Mouse (Mus musculus) C2C12 (cell line): ENCODE measurements around the gene Ankle2. TPM values are rescaled to one million over a fixed set of nuclear protein-coding genes. Genes with fewer than 3 reads are reported as not detected.

Source experiments
- H3K27me3 ChIP-seq: one replicate; pipeline ENCODE4 v1.6.1; 2011; ENCODE audit not compliant: control insufficient read depth, insufficient read depth, insufficient read length
- H3K36me3 ChIP-seq: one replicate; pipeline ENCODE4 v1.6.1; 2011; ENCODE audit not compliant: control insufficient read depth, insufficient read depth
- H3K4me3 ChIP-seq: one replicate; pipeline ENCODE4 v1.5.1; 2011; ENCODE audit warnings: mild to moderate bottlenecking, control low read depth; ENCODE audit not compliant: poor library complexity, insufficient read depth, severe bottlenecking
- H3K79me2 ChIP-seq: one replicate; pipeline ENCODE4 v1.6.1; 2011; ENCODE audit not compliant: control insufficient read depth, insufficient read depth
- H3K79me3 ChIP-seq: one replicate; pipeline ENCODE4 v1.6.1; 2011; ENCODE audit warnings: low read depth, control low read depth
- H3ac ChIP-seq: one replicate; pipeline ENCODE3; 2011; ENCODE audit warnings: low read depth; ENCODE audit not compliant: control insufficient read depth, insufficient read length
- CEBPB ChIP-seq: IDR thresholded peaks from one replicate; pipeline ENCODE4 v1.6.1; 2011; ENCODE audit warnings: low read depth, mild to moderate bottlenecking, control low read depth, moderate library complexity
- CTCF ChIP-seq: IDR thresholded peaks from one replicate; pipeline ENCODE4 v1.5.1; 2011; ENCODE audit not compliant: control insufficient read depth, insufficient read depth, insufficient read length
- MYOD1 ChIP-seq: IDR thresholded peaks from one replicate; pipeline ENCODE4 v1.6.1; 2011; ENCODE audit warnings: low read depth; ENCODE audit not compliant: control insufficient read depth, insufficient read length
- USF1 ChIP-seq: IDR thresholded peaks from one replicate; pipeline ENCODE4 v1.6.1; 2011; ENCODE audit warnings: low read depth, mild to moderate bottlenecking, control low read depth, moderate library complexity
- polyA plus RNA-seq: library from polyadenylated mRNA; unstranded; fragments of >200 nt; fragmentation: generic; extraction: Trizol; gene quantifications from one replicate; pipeline ENCODE4 v1.2.1, GENCODE M21; 2012; ENCODE audit warnings: missing spikeins

Gene Ankle2
- polyA plus RNA-seq, 1 experiment: 12.3 TPM

GRCm38 (mm10) chr5:110300591-110300990, 69.8 kb downstream of the Ankle2 start:
- TF ChIP-seq CEBPB (no peak), USF1 (no peak), CTCF (no peak), MYOD1 (no peak)
- no peak overlapping the region for H3K4me3 ChIP-seq
- H3K79me2 ChIP-seq: no peaks in the 10 kb centered on the region
- H3K79me3 ChIP-seq: no peaks in the 10 kb centered on the region
- no peaks in the 10 kb centered on the region for H3K27me3 ChIP-seq
- no peak overlapping the region for H3ac ChIP-seq
- H3K36me3 ChIP-seq: peaks cover 80% of the 10 kb centered on the region

Other genes with a start within 250 kb of the Ankle2 start
- 10.3 TPM for gene Zfp932, start 234.5 kb upstream of the Ankle2 start, polyA plus RNA-seq
- gene Gm17655, start 158.5 kb upstream of the Ankle2 start, polyA plus RNA-seq: 0.09 TPM
- 0.14 TPM for gene Gm35315, start 136.6 kb upstream of the Ankle2 start, polyA plus RNA-seq
- 0.78 TPM for gene Plcxd1, start 131.0 kb upstream of the Ankle2 start, polyA plus RNA-seq
- gene Gtpbp6, start 122.8 kb upstream of the Ankle2 start, polyA plus RNA-seq: 56.7 TPM
- gene Zfp605, start 120.9 kb upstream of the Ankle2 start, polyA plus RNA-seq: 2.2 TPM
- gene Chfr, start 95.2 kb upstream of the Ankle2 start, polyA plus RNA-seq: 14.4 TPM
- gene Golga3, start 54.3 kb upstream of the Ankle2 start, polyA plus RNA-seq: 12.5 TPM
- 52.6 TPM for gene Pgam5, start 38.9 kb downstream of the Ankle2 start, polyA plus RNA-seq
- gene Pxmp2, start 55.2 kb downstream of the Ankle2 start, polyA plus RNA-seq: 3.9 TPM
- 17.4 TPM for gene Pole, start 55.3 kb downstream of the Ankle2 start, polyA plus RNA-seq
- 0.09 TPM for gene P2rx2, start 112.2 kb downstream of the Ankle2 start, polyA plus RNA-seq
- not detected for gene Lrcol1, start 113.7 kb downstream of the Ankle2 start, polyA plus RNA-seq
- gene Fbrsl1, start 217.5 kb downstream of the Ankle2 start, polyA plus RNA-seq: 17.6 TPM